Mouse (Mus musculus) hindbrain, embryonic 12.5 days (tissue): ENCODE data around the gene 4933427D14Rik. TPM values are rescaled to one million over a fixed set of nuclear protein-coding genes. Genes with fewer than 3 reads are reported as not detected.

Experiments
- ATAC-seq: fragments of 200-750 bp; cut with Nextera tagmentation; 2 replicates; pipeline ENCODE4 v1.8.0; 2017; ENCODE audit warnings: moderate TSS enrichment; ENCODE audit not compliant: low FRiP score
- H3K27ac ChIP-seq: fragments of 300-500 bp; sonication (generic); 2 replicates; pipeline ENCODE4 v1.5.1; 2016; ENCODE audit warnings: mild to moderate bottlenecking
- H3K27me3 ChIP-seq: fragments of 300-500 bp; sonication (generic); 2 replicates; pipeline ENCODE4 v1.6.1; 2016; ENCODE audit warnings: mild to moderate bottlenecking
- H3K36me3 ChIP-seq: fragments of 300-500 bp; sonication (generic); 2 replicates; pipeline ENCODE4 v1.6.1; 2016; ENCODE audit warnings: mild to moderate bottlenecking
- H3K4me1 ChIP-seq: fragments of 300-500 bp; sonication (generic); 2 replicates; pipeline ENCODE4 v1.6.1; 2016
- H3K4me2 ChIP-seq: fragments of 300-500 bp; sonication (generic); replicated peaks from 2 replicates; pipeline ENCODE4 v1.6.1; 2016; ENCODE audit warnings: mild to moderate bottlenecking
- H3K4me3 ChIP-seq: fragments of 300-500 bp; sonication (generic); 2 replicates; pipeline ENCODE4 v1.5.1; 2016; ENCODE audit warnings: mild to moderate bottlenecking
- H3K9ac ChIP-seq: fragments of 300-500 bp; sonication (generic); 2 replicates; pipeline ENCODE4 v1.6.1; 2016; ENCODE audit warnings: mild to moderate bottlenecking, moderate library complexity
- H3K9me3 ChIP-seq: fragments of 300-500 bp; sonication (generic); replicated peaks from 2 replicates; pipeline ENCODE4 v1.6.1; 2016; ENCODE audit warnings: mild to moderate bottlenecking
- WGBS: fragments of 180-500 bp; shearing (Covaris S2); methylation state at CpG from one replicate; pipeline ENCODE4 v1.1.7; 2016; 5-methylcytosine and 5-hydroxymethylcytosine counted together
- polyA plus RNA-seq: library from polyadenylated mRNA; unstranded; fragments of >200 nt; fragmentation: Nextera tagmentation; extraction: Ambion mirVana; gene quantifications from 2 replicates; pipeline ENCODE4 v1.2.1, GENCODE M21; 2016

4933427D14Rik gene
- polyA plus RNA-seq = 19.6 and 19.9 TPM in 2 replicates

DNA sequence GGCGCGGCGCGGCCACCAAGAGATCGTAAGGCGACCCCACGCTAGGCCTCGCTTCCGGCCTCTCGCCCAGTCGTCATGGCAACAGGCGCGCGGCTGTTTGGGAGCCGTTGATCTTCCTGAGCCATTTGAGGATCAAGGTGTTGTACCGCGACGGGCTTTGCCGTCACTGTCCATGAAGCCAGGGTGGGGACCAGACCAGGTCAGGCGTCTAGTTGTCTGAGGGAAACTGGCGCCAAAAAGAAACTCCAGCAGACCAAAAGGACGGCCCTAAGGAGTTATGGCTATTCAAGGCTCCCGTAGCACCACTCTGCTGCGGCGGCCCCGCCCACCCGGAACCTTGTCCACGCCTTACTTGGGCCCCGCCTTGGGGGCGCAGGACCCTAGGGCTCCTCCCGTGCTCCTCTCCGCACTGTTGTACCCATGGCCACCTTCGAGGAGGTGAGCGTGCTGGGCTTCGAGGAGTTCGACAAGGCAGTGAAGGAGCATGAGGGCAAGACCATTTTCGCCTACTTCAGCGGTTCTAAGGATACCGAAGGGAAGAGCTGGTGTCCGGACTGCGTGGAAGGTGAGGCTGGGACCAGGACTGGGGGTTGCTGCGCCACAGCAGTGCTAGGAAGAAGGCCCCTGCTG, at the start of gene 4933427D14Rik, which contains the start of gene Txndc17:
TSS of gene 4933427D14Rik (minus strand) at position 256 of the 630 bp plus-strand sequence.
TSS of gene Txndc17 (plus strand) at position 344 of the 630 bp plus-strand sequence.
- peak within 1 kb of the TSS; percentile 79 for H3K27ac ChIP-seq
- H3K4me3 ChIP-seq = peak within 1 kb of the TSS; percentile 87
- H3K9ac ChIP-seq = peak within 1 kb of the TSS; percentile 90
- peaks cover 21% of the 10 kb centered on the region for H3K4me1 ChIP-seq
- under 1% methylated on average over 42 of the region's 42 CpGs for WGBS
- H3K36me3 ChIP-seq = peaks cover 26% of the 10 kb centered on the region
- ATAC-seq = peak; percentile 94
- no peaks in the 10 kb centered on the region for H3K27me3 ChIP-seq
- peak within 1 kb of the TSS; percentile 89 for H3K4me2 ChIP-seq
- H3K9me3 ChIP-seq = no peaks in the 10 kb centered on the region

DNA sequence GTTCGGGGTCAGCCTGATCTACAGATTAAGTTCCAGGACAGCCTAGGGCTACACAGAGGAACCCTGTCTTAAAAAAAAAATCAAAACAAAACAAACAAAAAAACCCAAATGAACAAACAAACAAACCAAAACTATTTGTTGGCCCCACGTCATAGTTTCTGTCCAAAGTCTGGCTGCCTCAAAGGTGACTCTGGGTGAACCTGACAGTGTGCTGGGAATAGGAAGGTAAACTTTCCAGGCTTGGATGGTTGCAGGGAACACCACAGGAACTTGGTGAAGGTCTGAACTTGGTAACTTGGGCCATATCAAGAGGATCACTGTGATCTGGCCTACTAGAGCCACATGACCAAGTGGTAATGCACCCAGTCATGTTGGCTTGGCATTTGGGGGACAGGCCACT, 49.2 kb upstream of the 4933427D14Rik start:
- no peak overlapping the region for H3K27ac ChIP-seq
- no peak overlapping the region for H3K4me2 ChIP-seq
- WGBS = 74% methylated on average over 2 of the region's 2 CpGs
- no peak overlapping the region for H3K9ac ChIP-seq
- no peaks in the 10 kb centered on the region for H3K27me3 ChIP-seq
- no peak for ATAC-seq
- H3K4me1 ChIP-seq = no peaks in the 10 kb centered on the region
- no peaks in the 10 kb centered on the region for H3K36me3 ChIP-seq
- H3K9me3 ChIP-seq = no peaks in the 10 kb centered on the region
- no peak overlapping the region for H3K4me3 ChIP-seq

DNA sequence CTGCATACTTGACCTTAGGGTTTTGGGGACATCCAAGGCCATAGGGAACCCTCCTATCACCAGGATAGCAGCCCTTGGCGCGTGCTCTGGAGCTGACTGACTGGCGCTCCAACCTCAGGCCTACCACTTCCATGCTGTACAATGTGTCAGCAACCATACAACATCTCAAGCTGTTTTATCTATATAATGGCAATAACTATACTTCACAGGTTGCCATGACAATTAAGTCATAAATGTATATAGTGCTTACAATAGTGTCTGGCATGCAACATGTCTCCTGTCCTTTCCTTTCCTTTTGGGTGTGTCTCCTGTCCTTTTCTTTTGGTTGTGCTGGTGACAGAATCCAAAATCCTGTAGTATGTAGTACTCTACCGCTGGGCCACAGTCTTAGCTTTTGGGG, 48.4 kb upstream of the 4933427D14Rik start:
- Histone ChIP-seq H3K4me2 (no peak overlapping the region), H3K27me3 (no peaks in the 10 kb centered on the region), H3K9me3 (no peaks in the 10 kb centered on the region), H3K9ac (no peak overlapping the region), H3K27ac (no peak overlapping the region), H3K4me1 (no peaks in the 10 kb centered on the region), H3K36me3 (no peaks in the 10 kb centered on the region), H3K4me3 (no peak overlapping the region)
- no peak for ATAC-seq
- 92% methylated on average over 4 of the region's 4 CpGs for WGBS

- H3K27me3 ChIP-seq = no peaks in the 10 kb centered on the region; the same call in 1 of the 2 replicates
- no peak for ATAC-seq
- H3K27ac ChIP-seq = no peak overlapping the region
- no peak overlapping the region for H3K4me3 ChIP-seq
- H3K4me2 ChIP-seq = no peak overlapping the region
- no peaks in the 10 kb centered on the region for H3K4me1 ChIP-seq
- no peaks in the 10 kb centered on the region for H3K9me3 ChIP-seq
- 72% methylated on average over 8 of the region's 8 CpGs for WGBS
- no peak overlapping the region for H3K9ac ChIP-seq
- no peaks in the 10 kb centered on the region for H3K36me3 ChIP-seq
Measured at GRCm38 (mm10) chr11:72245196-72245753, 38.0 kb upstream of the 4933427D14Rik start.

DNA sequence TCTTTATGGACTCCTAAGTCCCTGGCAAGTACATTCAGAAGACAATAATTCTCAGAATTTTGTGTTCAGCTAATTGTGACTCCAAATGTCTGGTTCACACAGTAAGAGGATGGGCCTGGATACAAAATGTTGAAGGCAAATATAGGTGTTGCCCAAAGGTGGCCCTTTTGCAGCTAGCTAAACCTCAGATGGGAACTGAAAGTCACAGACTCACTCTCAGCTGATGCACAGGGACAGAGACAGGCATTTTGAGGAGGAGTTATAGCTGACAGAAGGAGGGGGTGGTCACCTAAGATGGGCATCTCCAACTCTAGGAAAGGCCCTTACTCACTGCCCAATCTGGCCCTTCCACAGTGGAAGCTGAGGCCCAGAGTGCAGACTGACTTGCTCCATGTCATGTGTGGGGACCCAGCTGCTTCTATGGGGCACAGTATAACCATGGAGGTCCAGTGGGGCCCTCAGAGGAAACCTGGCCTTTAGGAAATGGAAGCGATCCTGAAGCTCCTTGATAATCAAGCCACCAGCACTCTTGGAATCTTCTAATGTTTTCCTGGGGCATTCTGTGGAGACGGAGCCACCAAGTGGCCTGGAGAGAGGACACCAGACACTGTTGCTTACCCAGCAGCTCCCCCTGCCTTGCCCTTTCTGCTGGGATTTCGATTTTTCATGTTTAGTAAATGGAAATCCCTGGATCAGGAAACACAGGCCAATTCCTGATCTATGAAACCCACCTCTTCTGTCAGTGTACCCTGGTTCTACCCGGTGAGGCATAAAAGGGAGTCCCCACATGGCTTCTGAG, 33.0 kb upstream of the 4933427D14Rik start:
- WGBS = 70% methylated on average over 4 of the region's 4 CpGs
- ATAC-seq = no peak
- H3K36me3 ChIP-seq = no peaks in the 10 kb centered on the region
- no peaks in the 10 kb centered on the region for H3K9me3 ChIP-seq
- H3K27me3 ChIP-seq = no peaks in the 10 kb centered on the region; the same call in 1 of the 2 replicates
- H3K9ac ChIP-seq = no peak overlapping the region
- H3K27ac ChIP-seq = no peak overlapping the region
- H3K4me1 ChIP-seq = no peaks in the 10 kb centered on the region
- H3K4me2 ChIP-seq = no peak overlapping the region
- no peak overlapping the region for H3K4me3 ChIP-seq

DNA sequence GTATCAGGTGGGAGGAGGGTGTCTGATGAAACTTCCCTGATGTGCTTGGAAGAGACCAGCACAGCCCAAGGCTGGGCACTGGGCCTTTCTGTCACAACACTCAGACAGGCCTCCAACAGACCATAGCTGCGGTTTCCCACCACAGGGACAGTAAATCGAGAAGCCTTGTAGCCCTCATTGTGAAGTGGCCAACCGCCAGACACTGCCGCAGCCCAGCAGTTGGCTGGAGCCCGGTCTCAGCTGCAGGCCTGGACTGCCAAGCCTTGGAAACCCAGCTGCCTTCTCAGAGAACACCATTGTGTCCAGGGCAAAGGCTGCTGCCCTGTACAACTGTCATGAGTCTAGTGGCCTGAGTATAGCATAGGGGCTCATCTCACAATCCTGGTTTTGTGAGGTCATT, 26.8 kb upstream of the 4933427D14Rik start:
- no peak overlapping the region for H3K9ac ChIP-seq
- WGBS = 71% methylated on average over 5 of the region's 5 CpGs
- H3K36me3 ChIP-seq = no peaks in the 10 kb centered on the region
- H3K4me2 ChIP-seq = no peak overlapping the region
- no peaks in the 10 kb centered on the region for H3K9me3 ChIP-seq
- no peak overlapping the region for H3K27ac ChIP-seq
- H3K27me3 ChIP-seq = no peaks in the 10 kb centered on the region
- no peak overlapping the region for H3K4me3 ChIP-seq
- H3K4me1 ChIP-seq = no peaks in the 10 kb centered on the region
- no peak for ATAC-seq

GRCm38 (mm10) chr11:72232991-72233390, 25.7 kb upstream of the 4933427D14Rik start:
- no peak overlapping the region for H3K4me2 ChIP-seq
- H3K4me1 ChIP-seq = no peaks in the 10 kb centered on the region
- no peaks in the 10 kb centered on the region for H3K36me3 ChIP-seq
- H3K27ac ChIP-seq = no peak overlapping the region
- WGBS = 77% methylated on average over 1 of the region's 1 CpGs
- no peak overlapping the region for H3K9ac ChIP-seq
- H3K4me3 ChIP-seq = no peak overlapping the region
- no peaks in the 10 kb centered on the region for H3K27me3 ChIP-seq
- H3K9me3 ChIP-seq = no peaks in the 10 kb centered on the region
- no peak for ATAC-seq

- WGBS = 83% methylated on average over 7 of the region's 7 CpGs
- no peak for ATAC-seq
- Histone ChIP-seq H3K9me3 (no peaks in the 10 kb centered on the region), H3K9ac (no peak overlapping the region), H3K27me3 (no peaks in the 10 kb centered on the region), H3K36me3 (no peaks in the 10 kb centered on the region), H3K4me3 (no peak overlapping the region), H3K4me1 (no peaks in the 10 kb centered on the region), H3K27ac (no peak overlapping the region), H3K4me2 (no peak overlapping the region)
Measured at GRCm38 (mm10) chr11:72232068-72232467, 24.8 kb upstream of the 4933427D14Rik start.

- 98% methylated on average over 4 of the region's 4 CpGs for WGBS
- H3K9me3 ChIP-seq = no peaks in the 10 kb centered on the region
- no peak for ATAC-seq
Measured at GRCm38 (mm10) chr11:72228513-72228912, 21.3 kb upstream of the 4933427D14Rik start.

DNA sequence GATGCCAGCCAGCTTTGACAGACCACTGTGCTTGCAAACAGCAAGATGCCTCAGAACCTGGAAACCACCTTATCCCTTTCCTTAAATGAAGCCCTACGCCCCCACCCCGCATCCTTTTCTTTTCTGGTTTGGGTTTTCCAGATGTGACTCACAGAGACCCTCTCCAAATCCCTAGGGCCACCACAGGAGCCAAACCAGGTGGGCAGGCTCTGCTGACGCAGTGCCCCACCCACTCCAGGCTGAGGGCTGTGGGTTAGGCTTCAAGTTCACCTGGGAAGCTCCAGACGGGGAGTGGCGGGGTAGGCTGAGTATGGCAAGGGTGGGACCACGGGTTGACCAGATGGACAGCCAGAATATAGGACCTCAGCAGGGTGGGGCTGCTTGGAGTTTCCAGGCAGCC, 19.6 kb upstream of the 4933427D14Rik start:
- Histone ChIP-seq H3K4me1 (peaks cover 11% of the 10 kb centered on the region), H3K36me3 (no peaks in the 10 kb centered on the region), H3K27me3 (no peaks in the 10 kb centered on the region), H3K9me3 (no peaks in the 10 kb centered on the region), H3K27ac (no peak overlapping the region), H3K4me2 (no peak overlapping the region), H3K4me3 (no peak overlapping the region), H3K9ac (no peak overlapping the region)
- ATAC-seq = no peak
- 92% methylated on average over 6 of the region's 6 CpGs for WGBS

More at GRCm38 (mm10) chr11:72228513-72228912, 21.3 kb upstream of the 4933427D14Rik start:
- Histone ChIP-seq H3K27ac (no peak overlapping the region), H3K4me1 (peaks cover 11% of the 10 kb centered on the region), H3K4me2 (no peak overlapping the region), H3K4me3 (no peak overlapping the region), H3K36me3 (no peaks in the 10 kb centered on the region), H3K27me3 (no peaks in the 10 kb centered on the region), H3K9ac (no peak overlapping the region)

DNA sequence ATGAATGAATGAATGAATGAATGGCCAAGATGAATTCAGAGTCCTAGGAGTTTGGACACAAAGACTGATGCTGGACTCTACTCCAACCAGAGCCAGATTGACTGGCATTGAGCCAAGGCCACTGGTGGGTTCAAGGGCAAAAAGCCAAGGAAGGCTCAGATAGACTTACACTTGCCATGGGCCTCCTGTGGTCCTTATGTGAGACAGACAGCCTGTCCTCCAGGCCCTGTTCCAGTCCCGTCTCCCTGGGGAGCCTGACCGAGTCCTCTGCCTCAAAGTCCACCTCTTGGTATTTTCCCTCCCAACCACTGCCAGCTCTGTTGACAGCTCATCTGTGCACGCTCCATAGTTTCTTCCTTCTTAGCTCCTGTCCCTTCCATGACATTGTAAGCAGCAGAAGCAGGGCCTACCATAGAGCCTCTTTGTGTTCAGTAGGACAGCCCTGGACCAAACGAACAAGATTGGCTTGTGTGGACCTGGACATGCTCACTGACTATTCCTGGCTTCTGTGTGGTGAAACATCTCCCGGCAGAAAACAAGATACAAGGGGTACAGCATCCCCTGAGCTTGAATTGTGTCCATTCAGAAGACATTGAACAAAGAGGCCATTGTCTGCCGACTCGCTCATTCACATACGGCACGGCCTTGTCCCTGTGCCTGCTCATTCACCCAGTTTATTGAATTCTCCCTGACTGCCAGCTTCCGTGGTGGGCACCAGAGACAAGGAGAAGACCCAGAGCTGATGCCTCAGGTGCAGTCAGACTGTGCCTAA, 18.9 kb upstream of the 4933427D14Rik start:
- Histone ChIP-seq H3K4me3 (no peak overlapping the region), H3K36me3 (no peaks in the 10 kb centered on the region), H3K4me1 (peaks cover 11% of the 10 kb centered on the region), H3K27me3 (no peaks in the 10 kb centered on the region), H3K9me3 (no peaks in the 10 kb centered on the region), H3K27ac (no peak overlapping the region), H3K9ac (no peak overlapping the region), H3K4me2 (no peak overlapping the region)
- WGBS = 42% methylated on average over 10 of the region's 10 CpGs
- ATAC-seq = peak; percentile 43; the same call in 1 of the 2 replicates

GRCm38 (mm10) chr11:72224865-72225264, 17.6 kb upstream of the 4933427D14Rik start:
- Histone ChIP-seq H3K4me3 (no peak overlapping the region), H3K9me3 (no peaks in the 10 kb centered on the region), H3K4me1 (peaks cover 11% of the 10 kb centered on the region), H3K4me2 (no peak overlapping the region), H3K27ac (no peak overlapping the region), H3K9ac (no peak overlapping the region), H3K36me3 (no peaks in the 10 kb centered on the region), H3K27me3 (no peaks in the 10 kb centered on the region)
- 21% methylated on average over 5 of the region's 5 CpGs for WGBS
- ATAC-seq = no peak
